Mouse (Mus musculus): ENCODE data around the gene Slco1a5. TPM values are rescaled to one million over a fixed set of nuclear protein-coding genes. Genes with fewer than 3 reads are reported as not detected.
A peak's percentile ranks its signal among the peaks of the same experiment; 100 is the strongest.

The Slco1a5 gene
- polyA plus RNA-seq, 1 experiment from 2014 or later: 0.09 TPM

DNA sequence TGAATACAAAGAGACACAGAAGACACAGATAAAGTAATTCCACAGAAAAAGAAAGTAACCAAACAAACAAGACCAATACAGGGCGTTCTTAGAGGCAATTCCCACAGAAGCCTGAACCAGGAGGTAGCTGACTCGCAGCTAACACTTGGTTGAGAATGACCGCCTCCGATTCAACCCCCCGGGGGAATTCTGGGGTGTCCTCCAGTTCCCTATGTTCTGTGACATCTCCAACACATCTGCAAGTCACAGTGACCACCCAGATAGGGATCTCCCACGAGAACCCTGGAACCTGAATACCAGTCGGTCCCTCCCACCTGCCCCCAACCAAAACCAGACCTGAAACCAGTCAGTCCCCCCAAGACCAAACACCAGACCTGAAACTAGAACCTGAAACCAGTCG lies 128.5 kb downstream of the Slco1a5 start:
- ATAC-seq (replicated peaks; ENCODE audit: low FRiP score, low read depth) (no peak), DNase-seq (ENCODE audit: low spot score) (no peak)
- no peaks in the 10 kb centered on the region for H3K27me3 ChIP-seq (ENCODE audit: insufficient read depth, low read length)
- H3K4me1 ChIP-seq (replicated peaks; ENCODE audit: insufficient read depth, low read length): no peaks in the 10 kb centered on the region
- no peaks in the 10 kb centered on the region for H3K36me3 ChIP-seq (ENCODE audit: insufficient read depth, low read length)
- no peak overlapping the region for H3K27ac ChIP-seq
- TF ChIP-seq CTCF (IDR thresholded peaks at IDR 0.05; ENCODE audit: low read depth): no peak
- no peaks in the 10 kb centered on the region for H3K9me3 ChIP-seq (replicated peaks; ENCODE audit: low read length)
- no peak overlapping the region for H3K4me2 ChIP-seq (ENCODE audit: low read length)
- 80% methylated on average over 8 of the region's 8 CpGs for WGBS
- H3K9ac ChIP-seq (ENCODE audit: low read depth, low read length): no peak overlapping the region
- no peak overlapping the region for H3K4me3 ChIP-seq (replicated peaks; ENCODE audit: low read depth, low read length)

DNA sequence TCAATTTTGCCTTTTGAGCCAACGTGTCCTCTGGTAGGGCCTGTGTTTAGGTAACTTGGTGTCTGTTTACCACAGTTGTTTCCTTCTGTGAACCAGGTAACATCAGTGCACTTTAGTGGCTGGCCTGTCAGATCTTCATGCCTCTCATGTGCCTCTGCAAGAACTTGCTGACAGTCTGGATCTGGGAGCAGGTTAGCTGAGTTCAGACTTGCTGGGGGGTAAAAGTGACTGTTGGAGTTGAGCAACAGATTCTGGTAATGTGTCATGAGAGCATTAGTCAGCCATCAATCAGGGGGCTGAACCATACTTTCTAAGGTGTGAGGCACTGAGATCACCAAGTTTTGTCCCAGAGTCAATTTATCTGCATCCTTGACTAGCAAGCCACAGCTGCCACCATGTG lies 130.8 kb downstream of the Slco1a5 start:
- no peak overlapping the region for H3K4me3 ChIP-seq (replicated peaks; ENCODE audit: low read depth, low read length)
- no peak overlapping the region for H3K4me2 ChIP-seq (ENCODE audit: low read length)
- no peak overlapping the region for H3K9ac ChIP-seq (ENCODE audit: low read depth, low read length)
- H3K27me3 ChIP-seq (ENCODE audit: insufficient read depth, low read length): no peaks in the 10 kb centered on the region
- no peaks in the 10 kb centered on the region for H3K36me3 ChIP-seq (ENCODE audit: insufficient read depth, low read length)
- no peaks in the 10 kb centered on the region for H3K9me3 ChIP-seq (replicated peaks; ENCODE audit: low read length)
- DNase-seq (ENCODE audit: low spot score) (no peak), ATAC-seq (replicated peaks; ENCODE audit: low FRiP score, low read depth) (peak; percentile 61; the same call in 1 of the 2 replicates)
- 75% methylated on average over 1 of the region's 1 CpGs for WGBS
- H3K4me1 ChIP-seq (replicated peaks; ENCODE audit: insufficient read depth, low read length): no peaks in the 10 kb centered on the region
- H3K27ac ChIP-seq: no peak overlapping the region
- no peak for TF ChIP-seq CTCF (IDR thresholded peaks at IDR 0.05; ENCODE audit: low read depth)

DNA sequence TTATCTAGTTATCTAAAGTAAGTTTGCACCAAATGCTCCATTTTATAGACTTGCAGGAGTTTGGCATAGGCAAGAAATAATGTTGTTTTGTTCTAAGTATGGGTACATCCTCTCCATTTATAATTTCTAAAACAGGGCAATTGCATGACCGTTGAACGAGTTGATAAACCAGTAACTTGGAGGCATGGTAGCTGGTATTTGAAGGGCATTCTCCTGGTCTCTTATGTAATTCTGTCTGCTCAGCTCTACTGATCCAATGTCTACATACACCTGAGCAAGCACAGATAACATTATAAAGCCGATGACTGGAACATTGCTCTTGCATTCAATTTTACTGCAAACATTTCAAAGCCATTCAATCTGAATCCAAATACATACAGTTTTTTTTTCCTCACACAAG lies 135.4 kb downstream of the Slco1a5 start:
- no peak overlapping the region for H3K27ac ChIP-seq
- no peak for TF ChIP-seq CTCF (IDR thresholded peaks at IDR 0.05; ENCODE audit: low read depth)
- ATAC-seq (replicated peaks; ENCODE audit: low FRiP score, low read depth) (no peak), DNase-seq (ENCODE audit: low spot score) (no peak)
- 90% methylated on average over 3 of the region's 3 CpGs for WGBS
- H3K9me3 ChIP-seq (replicated peaks; ENCODE audit: low read length): no peaks in the 10 kb centered on the region
- no peaks in the 10 kb centered on the region for H3K36me3 ChIP-seq (ENCODE audit: insufficient read depth, low read length)
- H3K4me3 ChIP-seq (replicated peaks; ENCODE audit: low read depth, low read length): no peak overlapping the region
- no peak overlapping the region for H3K9ac ChIP-seq (ENCODE audit: low read depth, low read length)
- no peaks in the 10 kb centered on the region for H3K27me3 ChIP-seq (ENCODE audit: insufficient read depth, low read length)
- H3K4me1 ChIP-seq (replicated peaks; ENCODE audit: insufficient read depth, low read length): no peaks in the 10 kb centered on the region
- no peak overlapping the region for H3K4me2 ChIP-seq (ENCODE audit: low read length)

DNA sequence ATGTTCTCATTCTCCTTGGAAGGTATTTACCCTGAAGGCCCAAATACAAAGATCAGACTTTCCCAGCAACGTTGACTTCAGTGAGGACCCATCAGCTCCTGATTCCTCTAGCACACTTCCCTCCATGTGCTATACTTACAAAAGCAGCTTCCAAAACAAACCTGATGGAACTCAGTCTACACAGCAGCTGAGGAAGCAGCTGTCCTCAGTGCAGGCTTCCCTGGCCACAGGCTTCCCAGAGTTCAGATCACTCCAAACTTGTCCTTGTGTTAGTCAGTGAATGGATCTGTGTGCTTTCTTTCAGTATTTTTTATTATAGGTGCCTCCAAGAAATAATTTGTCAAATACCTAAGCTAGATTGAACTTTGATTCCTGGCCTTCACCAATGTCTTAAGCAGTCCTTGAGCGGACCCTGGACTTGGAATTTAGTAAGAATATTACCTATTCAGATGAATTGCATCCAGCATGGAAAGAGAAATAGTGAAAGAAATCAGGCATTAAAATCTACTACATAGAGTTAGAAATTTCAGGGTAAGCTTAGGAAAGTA lies 136.8 kb downstream of the Slco1a5 start:
- no peak for TF ChIP-seq CTCF (IDR thresholded peaks at IDR 0.05; ENCODE audit: low read depth)
- no peak overlapping the region for H3K27ac ChIP-seq
- DNase-seq (ENCODE audit: low spot score): no peak
- H3K4me2 ChIP-seq (ENCODE audit: low read length): no peak overlapping the region
- no peak overlapping the region for H3K4me3 ChIP-seq (replicated peaks; ENCODE audit: low read depth, low read length)
- ATAC-seq (replicated peaks; ENCODE audit: low FRiP score, low read depth): no peak
- no peaks in the 10 kb centered on the region for H3K4me1 ChIP-seq (replicated peaks; ENCODE audit: insufficient read depth, low read length)
- no peak overlapping the region for H3K9ac ChIP-seq (ENCODE audit: low read depth, low read length)
- H3K27me3 ChIP-seq (ENCODE audit: insufficient read depth, low read length): no peaks in the 10 kb centered on the region
- H3K36me3 ChIP-seq (ENCODE audit: insufficient read depth, low read length): no peaks in the 10 kb centered on the region
- H3K9me3 ChIP-seq (replicated peaks; ENCODE audit: low read length): no peaks in the 10 kb centered on the region
- 80% methylated on average over 2 of the region's 2 CpGs for WGBS

Other genes with a start within 250 kb of the Slco1a5 start
- 36.5 and 36.9 TPM in 2 replicates for gene Slco1a6, start 114.5 kb downstream of the Slco1a5 start, polyA plus RNA-seq (2015; fragmentation: Nextera tagmentation; extraction: Ambion mirVana)
- gene Iapp, start 24.6 kb downstream of the Slco1a5 start, polyA plus RNA-seq (2015; fragmentation: Nextera tagmentation; extraction: Ambion mirVana): 0.33 and 0.51 TPM in 2 replicates
- gene Pyroxd1, start 22.7 kb upstream of the Slco1a5 start, polyA plus RNA-seq (2015; fragmentation: Nextera tagmentation; extraction: Ambion mirVana): 21.1 and 24.1 TPM in 2 replicates
- gene Recql, start 64.1 kb upstream of the Slco1a5 start, polyA plus RNA-seq (2015; fragmentation: Nextera tagmentation; extraction: Ambion mirVana): 14.9 and 17.1 TPM in 2 replicates
- 68.7 and 79.5 TPM in 2 replicates for gene Golt1b, start 64.2 kb upstream of the Slco1a5 start, polyA plus RNA-seq (2015; fragmentation: Nextera tagmentation; extraction: Ambion mirVana)
- gene Spx, start 90.5 kb upstream of the Slco1a5 start, polyA plus RNA-seq (2015; fragmentation: Nextera tagmentation; extraction: Ambion mirVana): 0.21 and 0.34 TPM in 2 replicates
- gene Gys2, start 150.1 kb upstream of the Slco1a5 start, polyA plus RNA-seq (2015; fragmentation: Nextera tagmentation; extraction: Ambion mirVana): not detected in 2 replicates
- 1,564 and 1,601 TPM in 2 replicates for gene Ldhb, start 185.0 kb upstream of the Slco1a5 start, polyA plus RNA-seq (2015; fragmentation: Nextera tagmentation; extraction: Ambion mirVana)
- 31.1 and 35.9 TPM in 2 replicates for gene Kcnj8, start 248.6 kb upstream of the Slco1a5 start, polyA plus RNA-seq (2015; fragmentation: Nextera tagmentation; extraction: Ambion mirVana)

All from kidney, postnatal 0 days (tissue).